Mouse (Mus musculus) gastrocnemius, adult 2 months (tissue): ENCODE measurements around the gene Fbxw7. TPM values are rescaled to one million over a fixed set of nuclear protein-coding genes. Genes with fewer than 3 reads are reported as not detected.

Source experiments
- DNase-seq: peaks from one replicate; pipeline ENCODE4 v3.0.0; 2022
- H3K27ac ChIP-seq: fragments of 200-600 bp; 2 replicates; pipeline ENCODE4 v1.8.1; 2022; ENCODE audit warnings: mild to moderate bottlenecking
- H3K4me3 ChIP-seq: fragments of 200-600 bp; 2 replicates; pipeline ENCODE4 v1.8.1; 2022; ENCODE audit warnings: mild to moderate bottlenecking, moderate library complexity
- CTCF ChIP-seq: fragments of 200-600 bp; IDR thresholded peaks from 2 replicates; pipeline ENCODE4 v1.8.1; 2022; ENCODE audit warnings: antibody characterized with exemption, mild to moderate bottlenecking, moderate library complexity
- intact Hi-C: fragments of 180-260 bp; cut with DNase I; formaldehyde crosslinking; loops from one replicate; pipeline ENCODE4 v1.15.1; 2025
- total RNA-seq, 2 experiments: library from RNA; stranded (reverse); gene quantifications; 2 replicates each; pipeline ENCODE4 v1.2.3; 2021

Gene Fbxw7
- total RNA-seq, 2 experiments from 2014 or later = 12.1 to 27.7 TPM

DNA sequence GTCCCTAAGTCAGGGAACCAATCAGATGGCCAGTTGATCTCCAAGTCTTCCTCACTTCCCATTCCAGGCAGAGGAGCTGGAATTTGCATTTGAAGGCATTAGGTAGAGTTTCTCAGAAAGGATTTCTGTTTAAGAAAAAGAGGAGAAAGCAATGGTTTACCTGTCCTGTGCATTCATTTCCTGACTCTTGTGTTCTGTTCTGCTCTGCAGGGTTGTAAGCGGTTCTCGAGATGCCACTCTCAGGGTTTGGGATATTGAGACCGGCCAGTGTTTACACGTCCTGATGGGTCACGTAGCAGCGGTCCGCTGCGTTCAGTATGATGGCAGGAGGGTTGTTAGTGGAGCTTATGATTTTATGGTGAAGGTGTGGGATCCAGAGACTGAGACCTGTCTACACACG, 159.1 kb downstream of the Fbxw7 start:
- DNase-seq = no peak
- intact Hi-C loops = no loop called here
- Histone ChIP-seq H3K27ac (no peak overlapping the region), H3K4me3 (no peak overlapping the region)
- TF ChIP-seq CTCF = no peak

- Histone ChIP-seq H3K27ac (no peak overlapping the region), H3K4me3 (no peak overlapping the region)
- no peak for TF ChIP-seq CTCF
- DNase-seq = no peak
- intact Hi-C loops = no loop called here
Measured at GRCm38 (mm10) chr3:84978676-84979075, 163.6 kb downstream of the Fbxw7 start.

DNA sequence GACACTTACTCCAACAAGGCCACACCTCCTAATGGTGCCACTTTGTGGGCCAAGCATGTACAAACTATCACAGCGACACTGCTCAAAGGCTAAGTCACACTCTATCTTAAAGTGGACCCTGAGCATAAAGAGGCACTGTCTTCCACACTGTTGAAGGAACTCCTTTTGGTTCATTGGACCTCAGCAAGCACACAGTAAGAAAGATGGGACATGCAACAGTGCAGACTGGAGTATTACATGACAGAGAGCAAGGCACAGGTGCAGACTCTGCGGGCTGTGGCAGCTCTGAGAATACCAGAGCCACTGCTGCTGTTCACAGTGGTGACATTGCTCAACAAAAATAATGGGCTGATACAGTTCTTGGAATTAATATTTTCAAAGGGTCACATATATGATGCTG, 165.1 kb downstream of the Fbxw7 start:
- DNase-seq = no peak
- TF ChIP-seq CTCF = no peak
- Histone ChIP-seq H3K27ac (no peak overlapping the region), H3K4me3 (no peak overlapping the region)
- intact Hi-C loops = no loop called here

DNA sequence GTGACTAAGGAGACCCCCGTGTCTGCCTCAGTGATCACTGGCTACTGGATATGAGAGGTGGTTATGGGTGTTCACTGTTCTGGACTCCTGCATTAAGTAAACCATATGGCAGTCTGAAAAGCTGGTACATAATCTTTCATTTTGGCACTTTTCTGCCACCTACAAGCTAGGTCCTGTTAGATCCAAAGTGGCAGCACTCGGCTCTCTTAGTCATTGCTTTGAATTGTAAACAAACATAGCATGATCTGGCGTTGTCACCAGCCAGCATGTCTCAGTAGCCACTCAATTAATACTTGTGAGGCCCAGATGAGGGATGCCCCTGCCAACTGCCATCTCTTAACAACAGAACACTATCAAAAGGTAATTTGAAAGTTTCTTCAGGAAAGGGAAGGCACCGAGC, 167.6 kb downstream of the Fbxw7 start:
- no peak for DNase-seq
- Histone ChIP-seq H3K4me3 (no peak overlapping the region), H3K27ac (no peak overlapping the region)
- TF ChIP-seq CTCF = no peak
- intact Hi-C loops = no loop called here

GRCm38 (mm10) chr3:84985121-84985625, 170.1 kb downstream of the Fbxw7 start:
- H3K4me3 ChIP-seq = no peak overlapping the region
- no peak overlapping the region for H3K27ac ChIP-seq
- intact Hi-C loops = no loop called here
- TF ChIP-seq CTCF = no peak
- no peak for DNase-seq

- no peak for DNase-seq
- H3K4me3 ChIP-seq = no peak overlapping the region
- intact Hi-C loops = no loop called here
- H3K27ac ChIP-seq = no peak overlapping the region
- TF ChIP-seq CTCF = no peak
Measured at GRCm38 (mm10) chr3:84988880-84989279, 173.8 kb downstream of the Fbxw7 start.

DNA sequence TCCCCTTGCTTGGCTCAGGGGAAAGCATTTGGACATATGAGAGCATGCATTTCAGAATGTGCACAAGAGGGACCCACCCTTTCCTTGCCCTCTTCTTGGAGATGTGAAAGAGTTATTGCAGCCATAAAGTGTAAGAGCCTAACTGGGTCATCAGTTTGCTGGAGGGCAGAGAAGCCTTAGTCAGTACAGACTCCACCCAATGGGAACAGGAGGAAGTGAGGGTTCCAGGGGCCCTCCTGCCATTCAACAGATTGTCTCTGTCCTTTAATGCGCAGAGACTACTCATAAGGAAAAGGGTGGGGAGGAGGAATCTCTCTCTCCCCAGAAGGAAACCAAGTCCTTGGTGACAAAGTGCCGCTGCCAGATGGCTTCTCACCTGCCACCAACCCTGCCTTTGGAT, 190.2 kb downstream of the Fbxw7 start:
- intact Hi-C loops = no loop called here
- DNase-seq = no peak
- no peak overlapping the region for H3K4me3 ChIP-seq
- H3K27ac ChIP-seq = no peak overlapping the region
- no peak for TF ChIP-seq CTCF

- no peak overlapping the region for H3K27ac ChIP-seq
- intact Hi-C loops = no loop called here
- TF ChIP-seq CTCF = no peak
- H3K4me3 ChIP-seq = no peak overlapping the region
- no peak for DNase-seq
Measured at GRCm38 (mm10) chr3:85012889-85013288, 197.8 kb downstream of the Fbxw7 start.

GRCm38 (mm10) chr3:85015667-85016066, 200.6 kb downstream of the Fbxw7 start:
- TF ChIP-seq CTCF = no peak
- no peak for DNase-seq
- intact Hi-C loops = no loop called here
- no peak overlapping the region for H3K4me3 ChIP-seq
- no peak overlapping the region for H3K27ac ChIP-seq

DNA sequence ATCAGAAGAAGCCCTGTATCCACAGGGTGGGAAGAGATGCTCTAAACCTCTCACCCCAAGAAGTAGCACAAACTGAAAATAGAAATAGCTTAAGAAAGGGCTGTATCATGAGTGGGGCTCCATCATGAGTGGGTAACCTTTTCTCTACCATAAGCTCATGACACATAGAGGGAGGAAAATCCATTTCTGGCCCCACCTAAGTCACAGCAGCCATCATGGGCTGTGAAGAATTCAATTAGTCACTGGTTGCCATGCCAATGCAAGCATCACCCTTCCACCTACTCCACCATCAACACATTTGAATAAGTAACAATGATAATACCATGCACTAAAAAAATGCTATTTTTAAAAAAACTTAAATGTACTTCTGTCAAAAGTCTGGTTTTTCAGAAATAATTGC, 205.1 kb downstream of the Fbxw7 start:
- TF ChIP-seq CTCF = no peak
- no peak overlapping the region for H3K4me3 ChIP-seq
- intact Hi-C loops = no loop called here
- DNase-seq = no peak
- no peak overlapping the region for H3K27ac ChIP-seq

- H3K4me3 ChIP-seq = no peak overlapping the region
- intact Hi-C loops = no loop called here
- no peak for TF ChIP-seq CTCF
- no peak for DNase-seq
- peak overlapping the region; percentile 43; the same call in 1 of the 2 replicates for H3K27ac ChIP-seq
Measured at GRCm38 (mm10) chr3:85021816-85022215, 206.7 kb downstream of the Fbxw7 start.

DNA sequence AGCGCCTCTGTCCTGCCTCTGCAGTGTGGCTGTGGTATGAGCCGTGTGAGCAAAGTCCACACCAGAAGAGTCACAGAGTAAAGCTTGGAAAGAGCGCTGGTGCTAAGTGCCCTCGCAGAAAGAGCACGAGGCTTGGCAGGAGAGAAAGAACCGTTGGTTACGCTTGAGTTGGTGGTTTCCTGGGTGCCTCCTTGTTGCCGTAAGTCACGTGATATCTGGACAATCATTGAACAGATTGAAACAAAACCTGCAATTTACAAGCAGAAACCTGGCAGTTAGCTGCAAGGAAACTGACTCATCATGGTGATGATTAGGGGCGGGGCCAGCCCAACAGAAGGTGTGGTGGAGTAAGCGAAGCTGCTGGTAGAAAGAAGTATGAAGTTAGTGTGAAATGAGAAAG, 207.7 kb downstream of the Fbxw7 start:
- no peak for DNase-seq
- intact Hi-C loops = no loop called here
- Histone ChIP-seq H3K27ac (no peak overlapping the region), H3K4me3 (no peak overlapping the region)
- no peak for TF ChIP-seq CTCF

DNA sequence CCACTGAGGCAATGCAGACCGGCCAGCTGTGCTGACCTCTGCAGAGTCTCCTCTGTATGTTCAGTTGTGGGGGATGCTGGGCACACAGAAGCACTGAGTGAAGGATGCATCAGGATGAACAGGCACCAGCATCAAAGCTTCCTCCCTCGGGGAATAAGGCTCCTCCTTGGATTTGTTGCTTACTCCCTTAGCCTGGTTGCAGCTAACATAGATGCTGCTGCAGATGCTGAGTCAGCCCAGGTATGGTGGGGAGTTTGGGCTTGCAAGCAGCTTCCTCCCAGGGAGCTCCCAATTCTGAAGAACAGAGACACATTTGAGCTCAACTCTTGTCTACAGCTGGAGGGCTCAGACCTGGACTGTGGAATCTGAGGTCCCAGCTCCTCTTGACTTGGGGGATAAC, 209.2 kb downstream of the Fbxw7 start:
- no peak for DNase-seq
- H3K27ac ChIP-seq = no peak overlapping the region
- TF ChIP-seq CTCF = no peak
- intact Hi-C loops = no loop called here
- no peak overlapping the region for H3K4me3 ChIP-seq

DNA sequence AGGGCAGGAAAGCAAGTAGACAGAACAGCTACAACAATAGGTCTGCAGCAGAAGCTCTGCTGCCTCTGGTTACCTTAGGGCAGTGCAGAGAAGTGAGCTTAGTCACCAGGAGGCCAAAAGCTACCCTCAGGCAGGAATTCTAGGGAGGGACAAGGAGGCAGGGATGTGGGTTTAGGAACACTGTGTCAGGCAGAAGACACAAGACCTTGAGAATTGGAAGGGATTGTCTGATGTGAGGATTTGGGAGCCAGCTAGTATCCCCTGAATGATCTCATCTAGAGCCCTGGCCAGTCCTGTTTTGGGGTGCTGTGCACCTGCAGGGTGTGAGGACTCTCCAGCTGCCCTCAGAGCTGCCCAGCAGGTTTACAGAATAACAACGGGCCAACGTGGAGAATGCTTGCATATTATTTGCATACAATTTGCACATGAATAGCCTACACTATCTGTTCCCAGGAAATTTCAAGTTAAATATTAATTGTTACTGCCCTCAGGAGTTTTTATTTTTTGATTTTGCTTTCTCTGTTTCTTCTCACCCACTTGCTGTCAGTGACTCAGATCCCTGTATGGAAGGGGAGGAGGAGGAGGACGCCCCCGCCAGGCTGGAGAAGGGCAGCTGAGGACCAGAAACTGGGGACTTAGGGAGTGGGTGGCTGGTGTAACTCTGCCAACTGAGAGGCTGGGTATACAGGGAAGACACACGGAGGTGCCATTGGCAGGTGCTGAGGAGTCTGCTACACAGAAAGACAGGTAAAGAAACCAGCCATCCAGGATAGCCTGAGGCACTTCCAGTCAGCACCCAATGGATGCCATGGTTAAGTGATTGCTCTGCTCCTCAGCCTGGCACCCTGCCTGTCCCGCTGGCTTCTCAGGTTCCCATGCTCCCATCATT, 210.0 kb downstream of the Fbxw7 start:
- intact Hi-C loops = no loop called here
- DNase-seq = no peak
- no peak for TF ChIP-seq CTCF
- Histone ChIP-seq H3K27ac (no peak overlapping the region), H3K4me3 (no peak overlapping the region)

Other genes starting within 250 kb of the Fbxw7 start
- 10 to 100 TPM in 1 of 2 experiments, 1 to 10 TPM in 1; 9.2 to 11.2 TPM for gene Arfip1, start 232.6 kb upstream of the Fbxw7 start, total RNA-seq
- 10 to 100 TPM in 1 of 2 experiments, 1 to 10 TPM in 1; 6.0 to 18.3 TPM for gene Tigd4, start 221.7 kb upstream of the Fbxw7 start, total RNA-seq
- gene Tmem154, start 149.1 kb upstream of the Fbxw7 start, total RNA-seq = under 1 TPM; 0.73 to 0.74 TPM